Mouse (Mus musculus) hindbrain, embryonic 14.5 days (tissue): ENCODE measurements at regions not wholly inside any gene's neighbourhood (a gene's known extent, or its start where the extent isn't known, plus 50 kb on each side); places are given as distances from the start of the nearest gene placed in this dataset.

Source experiments
- ATAC-seq: fragments of 200-750 bp; cut with Nextera tagmentation; 2 replicates; pipeline ENCODE4 v1.8.0; 2017; ENCODE audit warnings: moderate number of reproducible peaks, mild to moderate bottlenecking, moderate TSS enrichment, moderate library complexity; ENCODE audit not compliant: low FRiP score
- DNase-seq: peaks from one replicate; pipeline ENCODE4 v3.0.0-alpha.2; 2015; ENCODE audit warnings: low spot score
- H3K27ac ChIP-seq: fragments of 300-500 bp; sonication (generic); 2 replicates; pipeline ENCODE4 v1.5.1; 2014; ENCODE audit warnings: mild to moderate bottlenecking, moderate library complexity
- H3K27me3 ChIP-seq: fragments of 300-500 bp; sonication (generic); 2 replicates; pipeline ENCODE4 v1.6.1; 2014; ENCODE audit warnings: mild to moderate bottlenecking, low read length, mixed read lengths; ENCODE audit not compliant: control insufficient read depth, insufficient read depth
- H3K36me3 ChIP-seq: fragments of 300-500 bp; sonication (generic); replicated peaks from 2 replicates; pipeline ENCODE4 v1.6.1; 2014; ENCODE audit not compliant: control insufficient read depth, insufficient read depth
- H3K4me1 ChIP-seq: fragments of 300-500 bp; sonication (generic); replicated peaks from 2 replicates; pipeline ENCODE4 v1.6.1; 2014; ENCODE audit warnings: antibody characterized with exemption, low read length, mixed read lengths; ENCODE audit not compliant: control insufficient read depth, insufficient read depth
- H3K4me2 ChIP-seq: fragments of 300-500 bp; sonication (generic); replicated peaks from 2 replicates; pipeline ENCODE4 v1.6.1; 2014; ENCODE audit warnings: mild to moderate bottlenecking, moderate library complexity
- H3K4me3 ChIP-seq: fragments of 300-500 bp; sonication (generic); replicated peaks from 2 replicates; pipeline ENCODE4 v1.5.1; 2014; ENCODE audit warnings: mild to moderate bottlenecking, low read length
- H3K9ac ChIP-seq: fragments of 300-500 bp; sonication (generic); 2 replicates; pipeline ENCODE4 v1.6.1; 2014
- H3K9me3 ChIP-seq: fragments of 300-500 bp; sonication (generic); 2 replicates; pipeline ENCODE4 v1.6.1; 2016; ENCODE audit warnings: low read length; ENCODE audit not compliant: control insufficient read depth
- WGBS: fragments of 180-500 bp; shearing (Covaris S2); extraction: QIAGEN DNeasy Blood & Tissue Kit; methylation state at CpG from one replicate; pipeline ENCODE4 v1.1.7; 2014; 5-methylcytosine and 5-hydroxymethylcytosine counted together

- H3K36me3 ChIP-seq = no peaks in the 10 kb centered on the region
- no peak for ATAC-seq
- no peak overlapping the region for H3K4me2 ChIP-seq
- DNase-seq = no peak
- H3K4me1 ChIP-seq = no peaks in the 10 kb centered on the region
- no peaks in the 10 kb centered on the region for H3K9me3 ChIP-seq
- no peaks in the 10 kb centered on the region for H3K27me3 ChIP-seq
- WGBS = 76% methylated on average over 3 of the region's 3 CpGs
- H3K9ac ChIP-seq = no peak overlapping the region
- H3K27ac ChIP-seq = no peak overlapping the region
- no peak overlapping the region for H3K4me3 ChIP-seq
Observed at GRCm38 (mm10) chr10:17619617-17620016, 103.4 kb upstream of the Cited2 start.

- ATAC-seq (no peak), DNase-seq (no peak)
- H3K9me3 ChIP-seq = no peaks in the 10 kb centered on the region
- no peaks in the 10 kb centered on the region for H3K4me1 ChIP-seq
- no peak overlapping the region for H3K9ac ChIP-seq
- no peak overlapping the region for H3K27ac ChIP-seq
- no peaks in the 10 kb centered on the region for H3K27me3 ChIP-seq
- no peak overlapping the region for H3K4me2 ChIP-seq
- no peak overlapping the region for H3K4me3 ChIP-seq
- H3K36me3 ChIP-seq = no peaks in the 10 kb centered on the region
- 73% methylated on average over 5 of the region's 5 CpGs for WGBS
Observed at GRCm38 (mm10) chr10:17621703-17622385, 101.2 kb upstream of the Cited2 start.

GRCm38 (mm10) chr10:17622802-17623201 lies 100.2 kb upstream of the Cited2 start:
- H3K9ac ChIP-seq = no peak overlapping the region
- DNase-seq (no peak), ATAC-seq (no peak)
- H3K27me3 ChIP-seq = no peaks in the 10 kb centered on the region
- no peaks in the 10 kb centered on the region for H3K4me1 ChIP-seq
- no peaks in the 10 kb centered on the region for H3K36me3 ChIP-seq
- H3K4me3 ChIP-seq = no peak overlapping the region
- H3K4me2 ChIP-seq = no peak overlapping the region
- H3K27ac ChIP-seq = no peak overlapping the region
- WGBS = 17% methylated on average over 1 of the region's 1 CpGs
- no peaks in the 10 kb centered on the region for H3K9me3 ChIP-seq

DNA sequence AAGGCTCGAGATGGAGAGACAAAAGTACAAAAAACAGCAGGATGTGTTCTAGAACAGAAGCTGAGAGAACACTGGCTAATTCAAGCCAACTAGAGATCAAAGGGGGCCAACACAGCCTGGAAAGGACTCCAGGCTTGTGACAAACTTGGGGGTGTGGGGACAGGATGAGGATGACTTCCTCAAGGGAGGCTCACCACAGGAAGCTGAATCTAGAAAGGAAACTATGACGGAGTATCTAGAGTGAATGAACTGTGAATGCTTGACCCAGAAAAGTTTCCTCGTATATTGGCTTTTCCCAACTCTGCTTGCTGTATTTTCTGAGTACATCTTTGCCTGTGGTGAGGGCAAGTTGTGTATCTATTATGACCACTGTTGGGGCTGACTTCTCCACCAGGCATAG lies 93.3 kb upstream of the Cited2 start:
- Histone ChIP-seq H3K27me3 (no peaks in the 10 kb centered on the region), H3K4me1 (peaks cover 11% of the 10 kb centered on the region), H3K9ac (no peak overlapping the region), H3K36me3 (no peaks in the 10 kb centered on the region), H3K4me3 (no peak overlapping the region), H3K4me2 (no peak overlapping the region), H3K27ac (no peak overlapping the region), H3K9me3 (no peaks in the 10 kb centered on the region)
- 65% methylated on average over 3 of the region's 3 CpGs for WGBS
- ATAC-seq (no peak), DNase-seq (no peak)

DNA sequence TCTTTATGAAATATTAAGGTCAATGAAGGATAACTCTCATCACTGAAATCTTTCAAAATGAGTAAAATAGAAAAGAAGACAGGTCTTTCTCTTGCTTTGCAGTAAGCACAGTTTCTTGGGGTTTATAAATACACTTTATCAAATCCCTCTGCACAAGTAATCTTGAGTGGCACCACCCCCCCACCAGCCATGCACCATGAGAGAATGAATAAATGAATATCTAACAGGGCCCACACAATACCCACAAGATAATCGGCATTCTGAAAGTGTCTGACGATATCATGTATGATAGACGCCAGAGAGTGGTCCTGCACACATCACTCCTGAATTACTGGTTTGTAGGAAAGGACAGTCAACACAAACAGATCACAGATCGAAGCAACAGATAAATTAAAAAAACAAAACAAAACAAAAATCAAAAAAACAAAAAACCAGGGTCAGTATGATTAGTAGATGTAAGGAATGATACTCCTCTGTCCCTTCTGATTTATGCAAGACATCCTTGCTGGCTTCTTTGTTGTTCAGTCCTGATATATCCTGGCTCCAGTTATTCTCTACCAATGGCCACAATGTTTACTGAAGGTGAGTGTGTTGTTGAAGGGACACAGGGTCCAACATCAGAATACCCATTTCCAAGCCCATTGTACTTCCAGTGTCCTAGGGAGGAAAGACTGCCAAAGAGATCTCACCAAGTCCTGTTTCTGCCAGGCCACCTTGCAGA lies 92.0 kb upstream of the Cited2 start:
- Histone ChIP-seq H3K27me3 (no peaks in the 10 kb centered on the region), H3K4me1 (peaks cover 11% of the 10 kb centered on the region), H3K4me3 (no peak overlapping the region), H3K4me2 (no peak overlapping the region), H3K9ac (no peak overlapping the region), H3K27ac (no peak overlapping the region), H3K36me3 (no peaks in the 10 kb centered on the region), H3K9me3 (no peaks in the 10 kb centered on the region)
- DNase-seq (no peak), ATAC-seq (peak; percentile 71; the same call in 1 of the 2 replicates)
- WGBS = 28% methylated on average over 4 of the region's 4 CpGs

GRCm38 (mm10) chr10:17631817-17632216 lies 91.2 kb upstream of the Cited2 start:
- Histone ChIP-seq H3K36me3 (no peaks in the 10 kb centered on the region), H3K27me3 (no peaks in the 10 kb centered on the region), H3K9ac (no peak overlapping the region), H3K4me3 (no peak overlapping the region), H3K4me1 (peaks cover 11% of the 10 kb centered on the region), H3K9me3 (no peaks in the 10 kb centered on the region), H3K27ac (peak overlapping the region; percentile 61; the same call in 1 of the 2 replicates), H3K4me2 (peak overlapping the region; percentile 26)
- 14% methylated on average over 5 of the region's 5 CpGs for WGBS
- peak; percentile 65 for DNase-seq
- peak; percentile 17; the same call in 1 of the 2 replicates for ATAC-seq

DNA sequence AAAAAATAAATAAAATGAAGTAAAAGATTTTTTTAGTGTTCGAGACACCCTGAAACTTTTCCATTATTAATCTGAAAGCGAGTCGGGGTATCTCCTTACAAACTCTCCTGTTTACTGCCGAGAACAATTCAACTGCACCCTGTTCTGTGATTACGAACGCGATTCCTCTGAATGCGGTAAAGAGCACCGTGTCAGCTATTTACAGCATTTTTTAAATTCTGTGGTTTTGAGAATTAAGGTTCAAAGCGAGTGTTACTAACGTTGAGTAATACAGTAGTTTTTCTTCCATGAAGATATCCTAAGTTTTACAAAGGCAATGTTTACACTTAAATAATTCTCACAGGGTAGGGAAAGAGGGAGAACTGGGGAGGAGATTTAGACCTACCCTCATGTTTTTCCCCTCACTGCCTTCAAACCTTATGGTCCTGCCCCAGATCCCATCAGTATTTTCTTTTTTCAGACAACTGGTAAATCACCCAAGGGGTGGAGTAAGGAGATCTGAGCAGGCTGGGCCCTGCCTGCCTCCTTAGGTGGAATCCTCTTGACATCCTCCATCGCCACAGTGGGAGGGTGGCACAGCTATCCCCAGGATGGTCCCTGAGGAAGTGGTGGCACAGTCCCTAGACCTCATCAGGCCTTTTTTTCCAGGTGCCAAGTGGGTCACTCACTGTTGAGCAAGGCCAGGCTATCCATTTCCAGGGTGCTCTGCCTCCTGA lies 89.9 kb upstream of the Cited2 start:
- Histone ChIP-seq H3K27me3 (no peaks in the 10 kb centered on the region), H3K9ac (no peak overlapping the region), H3K4me2 (no peak overlapping the region), H3K9me3 (no peaks in the 10 kb centered on the region), H3K4me3 (no peak overlapping the region), H3K4me1 (peaks cover 11% of the 10 kb centered on the region), H3K36me3 (no peaks in the 10 kb centered on the region), H3K27ac (no peak overlapping the region)
- DNase-seq (no peak), ATAC-seq (no peak)
- 87% methylated on average over 12 of the region's 12 CpGs for WGBS

DNA sequence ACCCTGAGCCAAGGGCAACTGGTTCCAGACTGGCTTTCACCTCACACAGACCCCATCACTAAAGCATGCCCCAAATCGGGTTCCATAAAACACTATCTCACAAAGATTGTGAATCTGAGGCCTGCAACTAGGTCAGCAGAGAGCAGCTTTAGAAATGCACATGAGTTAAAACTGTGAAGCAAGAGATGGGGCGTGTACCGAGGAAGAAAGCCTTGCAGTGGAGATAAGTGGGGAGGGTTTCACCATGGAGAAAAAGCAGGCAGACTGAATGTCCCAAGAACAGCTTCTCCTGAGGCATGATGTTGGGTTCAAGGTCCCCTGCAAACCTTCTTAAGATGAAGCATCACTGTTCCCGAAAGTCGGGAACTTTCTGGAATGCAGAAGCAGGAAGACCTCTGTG lies 77.7 kb upstream of the Cited2 start:
- Histone ChIP-seq H3K4me1 (no peaks in the 10 kb centered on the region), H3K27me3 (no peaks in the 10 kb centered on the region), H3K9ac (no peak overlapping the region), H3K4me3 (no peak overlapping the region), H3K36me3 (no peaks in the 10 kb centered on the region), H3K4me2 (no peak overlapping the region), H3K27ac (no peak overlapping the region), H3K9me3 (no peaks in the 10 kb centered on the region)
- no peak for ATAC-seq
- 87% methylated on average over 5 of the region's 5 CpGs for WGBS
- DNase-seq = no peak

DNA sequence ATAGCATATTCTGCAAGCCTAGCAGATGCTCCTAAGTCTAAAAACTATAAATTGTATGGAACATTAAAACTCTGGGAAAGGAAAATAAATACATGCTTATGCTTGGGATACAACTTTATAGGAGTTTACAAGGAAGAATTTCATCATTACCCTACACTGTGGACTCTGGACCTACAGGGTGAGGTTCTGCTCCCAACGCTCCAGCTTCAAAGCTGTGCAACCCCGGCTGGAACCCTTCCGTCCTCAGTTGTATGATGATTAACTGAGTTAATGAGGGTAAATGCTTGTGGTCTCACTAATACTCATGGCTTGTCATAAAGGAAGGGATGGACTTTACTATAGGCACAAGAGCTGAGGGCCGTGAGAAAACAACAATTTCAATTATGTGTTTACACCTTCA lies 76.6 kb upstream of the Cited2 start:
- Histone ChIP-seq H3K9ac (no peak overlapping the region), H3K4me2 (no peak overlapping the region), H3K27me3 (no peaks in the 10 kb centered on the region), H3K27ac (no peak overlapping the region), H3K9me3 (no peaks in the 10 kb centered on the region), H3K4me3 (no peak overlapping the region), H3K36me3 (no peaks in the 10 kb centered on the region), H3K4me1 (no peaks in the 10 kb centered on the region)
- 92% methylated on average over 4 of the region's 4 CpGs for WGBS
- DNase-seq (no peak), ATAC-seq (no peak)
